Mouse (Mus musculus) activated CD4-positive, CD25-positive, alpha-beta regulatory T cell (primary cell): Measurements from ENCODE around the gene Npm3. TPM values are rescaled to one million over a fixed set of nuclear protein-coding genes. Genes with fewer than 3 reads are reported as not detected.

Experiments
- polyA plus RNA-seq, 2 experiments: library from polyadenylated mRNA; unstranded; fragments of 100-300 nt; shearing (Covaris generic); gene quantifications; one replicate each; pipeline ENCODE4 v1.2.1; 2017

The Npm3 gene
- 10 to 100 TPM; 39.7 to 65.6 TPM for polyA plus RNA-seq

DNA sequence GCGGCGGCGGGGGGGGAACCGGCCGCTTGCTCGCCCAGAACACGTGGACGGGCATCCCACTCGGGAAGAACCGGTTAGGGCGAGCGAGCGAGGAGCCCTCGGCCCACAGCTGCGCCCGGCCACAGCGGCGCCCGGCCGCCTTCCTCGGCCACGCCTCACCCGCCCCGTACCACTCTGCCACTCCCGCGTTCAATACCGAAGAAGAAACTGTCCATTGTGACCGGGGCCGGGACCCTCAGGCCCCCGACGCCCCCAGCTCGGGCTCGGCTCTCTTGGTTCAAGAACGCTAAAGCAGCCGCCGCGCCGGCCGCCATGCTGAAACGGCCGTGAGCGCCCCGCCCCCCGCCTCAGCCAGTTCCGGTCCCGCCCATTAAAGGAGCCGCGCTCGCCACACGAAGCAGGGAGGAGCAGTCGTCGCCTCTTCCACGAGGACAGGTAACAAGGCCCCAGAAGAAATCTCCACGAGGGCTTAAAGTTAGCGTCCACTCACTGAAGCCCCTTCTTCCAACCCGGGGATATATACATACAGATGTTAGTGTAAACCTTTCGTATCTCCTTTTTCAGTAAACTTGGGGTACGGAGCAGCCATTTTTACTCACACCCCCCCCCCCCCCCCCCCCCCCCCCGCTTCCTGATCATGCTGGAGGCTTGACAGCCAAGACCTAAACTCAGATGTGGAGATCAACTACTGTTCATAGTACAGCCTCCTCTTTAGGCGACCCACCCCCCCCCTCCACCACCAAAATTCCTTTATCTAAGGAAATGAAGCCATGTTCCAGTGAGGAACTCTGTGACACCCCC, at the start of gene Npm3:
Gene Npm3 (minus strand): TSS at position 349 of the 801 bp plus-strand sequence.

DNA sequence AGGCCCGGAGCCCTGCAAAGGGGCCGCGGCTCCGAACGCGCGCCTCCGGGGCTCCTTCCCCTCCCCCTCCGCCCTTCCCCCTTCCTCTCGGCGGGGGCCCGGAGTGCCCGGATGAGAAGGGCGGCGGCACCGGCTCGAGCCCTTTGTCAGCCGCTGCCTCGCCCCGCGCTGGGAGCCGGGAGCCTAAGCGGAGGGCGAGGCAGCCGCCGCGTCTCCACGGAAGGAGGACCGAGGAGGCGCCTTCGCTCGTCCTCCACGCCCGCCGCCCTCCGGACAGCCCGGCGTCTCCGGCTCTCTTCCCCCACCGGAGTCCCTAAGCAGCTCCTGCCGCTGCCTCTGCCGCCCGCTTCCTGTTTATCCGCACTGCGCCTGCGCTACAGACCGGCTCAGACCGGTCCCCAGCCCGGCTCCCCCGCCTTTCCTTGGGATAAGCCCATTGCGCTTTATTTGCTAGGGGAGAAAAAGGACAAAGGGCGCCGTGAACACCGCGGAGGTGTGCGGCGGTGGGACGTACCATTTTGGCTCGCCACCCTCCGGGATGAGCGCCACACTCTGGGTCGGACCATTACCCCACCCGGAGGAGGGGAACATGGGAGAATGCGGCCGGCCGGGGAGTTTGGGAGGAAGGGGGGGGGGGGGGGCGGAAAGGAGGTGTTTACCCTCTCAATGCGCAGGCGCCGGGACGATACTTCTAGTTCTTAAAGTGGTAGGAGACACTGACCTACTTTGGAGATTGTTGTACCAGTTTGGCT, 34.0 kb upstream of the Npm3 start, which contains the start of gene Mgea5:
Gene Mgea5 (minus strand): TSS at position 657 of the 752 bp plus-strand sequence.

DNA sequence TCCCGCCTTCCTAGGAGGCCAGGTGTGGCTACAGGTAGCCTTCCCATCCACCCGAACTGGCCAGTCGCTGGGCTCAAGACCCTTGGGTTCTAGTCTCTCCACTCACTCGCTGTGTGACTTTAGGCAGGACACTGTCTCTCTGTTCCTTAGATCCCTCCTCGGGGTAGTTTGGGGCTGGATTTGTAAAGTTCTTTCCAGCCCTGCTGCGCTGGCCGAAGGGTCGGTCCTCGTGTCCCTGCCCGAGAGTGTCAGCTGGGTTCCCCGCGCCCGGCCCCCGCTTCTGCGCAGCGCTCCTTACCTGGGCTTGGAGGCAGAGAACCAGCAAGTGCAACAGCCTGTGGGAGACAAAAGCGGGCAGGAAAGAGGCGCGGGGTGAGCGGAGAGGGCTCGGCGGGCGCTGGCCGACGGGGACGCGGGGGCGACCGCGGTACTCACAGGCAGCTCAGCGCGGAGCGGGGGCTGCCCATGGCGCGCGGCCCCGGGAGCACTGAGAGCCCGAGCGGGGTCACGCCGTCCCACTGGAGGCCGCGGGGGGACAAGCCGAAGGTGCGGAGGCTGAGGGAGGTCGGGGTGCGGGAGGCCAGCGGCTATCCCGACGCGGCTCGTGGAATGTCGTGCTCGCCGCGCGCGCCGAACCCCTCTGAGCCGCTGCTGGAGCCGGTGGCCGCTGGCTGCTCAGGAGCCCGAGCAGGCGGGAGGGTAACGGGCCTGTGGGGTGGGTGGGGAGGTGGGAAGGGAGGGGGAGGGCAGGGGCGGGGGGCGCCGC, 7.0 kb downstream of the Npm3 start, which contains the start of gene Fgf8:
Gene Fgf8 (minus strand): TSS at position 698 of the 766 bp plus-strand sequence.

Other genes starting within 250 kb of the Npm3 start
- gene Poll, start 189.1 kb downstream of the Npm3 start, polyA plus RNA-seq: 10 to 100 TPM; 10.2 to 10.8 TPM
- gene Gm17018, start 189.0 kb downstream of the Npm3 start, polyA plus RNA-seq: 10 to 100 TPM; 41.9 to 48.9 TPM
- 10 to 100 TPM; 22.4 to 22.6 TPM for gene Fbxw4, start 89.3 kb downstream of the Npm3 start, polyA plus RNA-seq
- gene Fgf8, start 6.7 kb downstream of the Npm3 start, polyA plus RNA-seq: not detected
- gene Mgea5, start 34.2 kb upstream of the Npm3 start, polyA plus RNA-seq: 100 to 1,000 TPM; 142 to 186 TPM
- 10 to 100 TPM in 1 of 2 experiments, 1 to 10 TPM in 1; 8.6 to 14.1 TPM for gene Kcnip2, start 66.5 kb upstream of the Npm3 start, polyA plus RNA-seq
- 10 to 100 TPM; 11.7 to 14.4 TPM for gene Armh3, start 248.9 kb upstream of the Npm3 start, polyA plus RNA-seq